Mouse (Mus musculus): Measurements from ENCODE around the gene Fam13c. TPM values are rescaled to one million over a fixed set of nuclear protein-coding genes. Genes with fewer than 3 reads are reported as not detected.

The Fam13c gene
- 15.0 TPM for polyA plus RNA-seq (2012; fragmentation: generic; extraction: Trizol)

- no peaks in the 10 kb centered on the region for H3K27me3 ChIP-seq (ENCODE audit: control insufficient read depth, insufficient read depth, insufficient read length)
- peak within 1 kb of the TSS; percentile 81 for H3K4me2 ChIP-seq (ENCODE audit: low read depth)
- no peaks in the 10 kb centered on the region for H3K36me3 ChIP-seq (ENCODE audit: control insufficient read depth, insufficient read depth)
- H3ac ChIP-seq (ENCODE audit: control insufficient read depth, insufficient read length): peak within 1 kb of the TSS; percentile 10
- TF ChIP-seq SRF (IDR thresholded peaks at IDR 0.05; ENCODE audit: control insufficient read depth, insufficient read length, low read depth) (no peak), CEBPB (IDR thresholded peaks at IDR 0.05; ENCODE audit: insufficient read depth, poor library complexity, severe bottlenecking) (0 out of 2 replicates have a peak, but pooled peaks have one; percentile 47)
- peak within 1 kb of the TSS; percentile 73 for H3K4me3 ChIP-seq
- H3K79me2 ChIP-seq (ENCODE audit: control insufficient read depth, insufficient read depth): no peaks in the 10 kb centered on the region
Observed at GRCm38 (mm10) chr10:70439676-70440521, at the start of gene Fam13c. Fam13c (plus strand) TSS chr10:70440481.

- Histone ChIP-seq H3K4me2 (ENCODE audit: low read depth) (no peak overlapping the region), H3K36me3 (ENCODE audit: control insufficient read depth, insufficient read depth) (no peaks in the 10 kb centered on the region), H3K79me2 (ENCODE audit: control insufficient read depth, insufficient read depth) (no peaks in the 10 kb centered on the region), H3K27me3 (ENCODE audit: control insufficient read depth, insufficient read depth, insufficient read length) (no peaks in the 10 kb centered on the region), H3K4me3 (no peak overlapping the region), H3ac (ENCODE audit: control insufficient read depth, insufficient read length) (no peak overlapping the region)
- TF ChIP-seq REST (IDR thresholded peaks at IDR 0.05; ENCODE audit: insufficient read depth, insufficient read length) (no peak), MYOD1 (IDR thresholded peaks at IDR 0.05; ENCODE audit: control insufficient read depth in 1 of 3, insufficient read length in 2 of 3, low read depth in 2 of 3) (no peak), POLR2AphosphoS2 (IDR thresholded peaks at IDR 0.05; ENCODE audit: insufficient read length, low read depth) (no peak), TCF3 (IDR thresholded peaks at IDR 0.05; ENCODE audit: insufficient read length, low read depth) (no peak)
Observed at GRCm38 (mm10) chr10:70395900-70396299, 44.4 kb upstream of the Fam13c start.

- H3ac ChIP-seq (ENCODE audit: control insufficient read depth, insufficient read length): no peak overlapping the region
- no peaks in the 10 kb centered on the region for H3K27me3 ChIP-seq (ENCODE audit: control insufficient read depth, insufficient read depth, insufficient read length)
- H3K36me3 ChIP-seq (ENCODE audit: control insufficient read depth, insufficient read depth): no peaks in the 10 kb centered on the region
- H3K4me2 ChIP-seq (ENCODE audit: low read depth): no peak overlapping the region
- no peak for TF ChIP-seq POLR2A (IDR thresholded peaks at IDR 0.05; ENCODE audit: insufficient read length, low read depth)
- TF ChIP-seq MYOD1 (IDR thresholded peaks at IDR 0.05; ENCODE audit: control insufficient read depth in 1 of 3, insufficient read length in 2 of 3, low read depth in 2 of 3): no peak
- no peak for TF ChIP-seq TCF3 (IDR thresholded peaks at IDR 0.05; ENCODE audit: insufficient read length, low read depth)
- TF ChIP-seq MAX (IDR thresholded peaks at IDR 0.05; ENCODE audit: low read depth): no peak
- no peak for TF ChIP-seq MYOG (IDR thresholded peaks at IDR 0.05; ENCODE audit: control insufficient read depth in 1 of 3, insufficient read depth in 1 of 3, insufficient read length in 2 of 3, low read depth in 2 of 3)
- no peak for TF ChIP-seq USF1 (IDR thresholded peaks at IDR 0.05; ENCODE audit: low read depth)
- no peak for TF ChIP-seq CEBPB (IDR thresholded peaks at IDR 0.05; ENCODE audit: insufficient read depth, poor library complexity, severe bottlenecking)
- no peaks in the 10 kb centered on the region for H3K79me2 ChIP-seq (ENCODE audit: control insufficient read depth, insufficient read depth)
- no peak overlapping the region for H3K4me3 ChIP-seq
Observed at GRCm38 (mm10) chr10:70398224-70398623, 42.1 kb upstream of the Fam13c start.

- no peak for TF ChIP-seq POLR2AphosphoS2 (IDR thresholded peaks at IDR 0.05; ENCODE audit: insufficient read length, low read depth)
- no peak for TF ChIP-seq CEBPB (IDR thresholded peaks at IDR 0.05; ENCODE audit: insufficient read depth, poor library complexity, severe bottlenecking)
- no peak for TF ChIP-seq POLR2A (IDR thresholded peaks at IDR 0.05; ENCODE audit: insufficient read length, low read depth)
- no peak for TF ChIP-seq REST (IDR thresholded peaks at IDR 0.05; ENCODE audit: insufficient read depth, insufficient read length)
- no peak overlapping the region for H3K4me3 ChIP-seq
- H3K4me2 ChIP-seq (ENCODE audit: low read depth): no peak overlapping the region
- no peak overlapping the region for H3ac ChIP-seq (ENCODE audit: control insufficient read depth, insufficient read length)
- H3K79me2 ChIP-seq (ENCODE audit: control insufficient read depth, insufficient read depth): no peaks in the 10 kb centered on the region
- H3K36me3 ChIP-seq (ENCODE audit: control insufficient read depth, insufficient read depth): no peaks in the 10 kb centered on the region
- H3K27me3 ChIP-seq (ENCODE audit: control insufficient read depth, insufficient read depth, insufficient read length): no peaks in the 10 kb centered on the region
Observed at GRCm38 (mm10) chr10:70402006-70402405, 38.3 kb upstream of the Fam13c start.

- Histone ChIP-seq H3K27me3 (ENCODE audit: control insufficient read depth, insufficient read depth, insufficient read length) (no peaks in the 10 kb centered on the region), H3K4me3 (no peak overlapping the region), H3K4me2 (ENCODE audit: low read depth) (no peak overlapping the region), H3ac (ENCODE audit: control insufficient read depth, insufficient read length) (no peak overlapping the region), H3K36me3 (ENCODE audit: control insufficient read depth, insufficient read depth) (no peaks in the 10 kb centered on the region), H3K79me2 (ENCODE audit: control insufficient read depth, insufficient read depth) (no peaks in the 10 kb centered on the region)
- no peak for TF ChIP-seq E2F4 (IDR thresholded peaks at IDR 0.05; ENCODE audit: insufficient read depth)
- TF ChIP-seq MAX (IDR thresholded peaks at IDR 0.05; ENCODE audit: low read depth): no peak
- no peak for TF ChIP-seq MYOD1 (IDR thresholded peaks at IDR 0.05; ENCODE audit: control insufficient read depth in 1 of 3, insufficient read length in 2 of 3, low read depth in 2 of 3)
- TF ChIP-seq MYOG (IDR thresholded peaks at IDR 0.05; ENCODE audit: control insufficient read depth in 1 of 3, insufficient read depth in 1 of 3, insufficient read length in 2 of 3, low read depth in 2 of 3): no peak
- no peak for TF ChIP-seq SRF (IDR thresholded peaks at IDR 0.05; ENCODE audit: control insufficient read depth, insufficient read length, low read depth)
- TF ChIP-seq TCF12 (IDR thresholded peaks at IDR 0.05; ENCODE audit: insufficient read depth, poor library complexity, severe bottlenecking): no peak
- no peak for TF ChIP-seq POLR2A (IDR thresholded peaks at IDR 0.05; ENCODE audit: insufficient read length, low read depth)
- no peak for TF ChIP-seq REST (IDR thresholded peaks at IDR 0.05; ENCODE audit: insufficient read depth, insufficient read length)
- TF ChIP-seq POLR2AphosphoS2 (IDR thresholded peaks at IDR 0.05; ENCODE audit: insufficient read length, low read depth): no peak
- TF ChIP-seq CEBPB (IDR thresholded peaks at IDR 0.05; ENCODE audit: insufficient read depth, poor library complexity, severe bottlenecking): no peak
- no peak for TF ChIP-seq USF1 (IDR thresholded peaks at IDR 0.05; ENCODE audit: low read depth)
- TF ChIP-seq TCF3 (IDR thresholded peaks at IDR 0.05; ENCODE audit: insufficient read length, low read depth): no peak
Observed at GRCm38 (mm10) chr10:70402711-70403110, 37.6 kb upstream of the Fam13c start.

All from myocyte (in vitro differentiated cells).